Mouse (Mus musculus): Measurements from ENCODE around the gene Mcl1.
"Not testable (repeated sequence)": the region's sequence is repeated elsewhere in the genome, so short reads cannot be mapped to it uniquely, and the experiment has no call there.

The Mcl1 gene

GRCm38 (mm10) chr3:95685301-95685700, 26.7 kb downstream of the Mcl1 start:
- no peak for DNase-seq (ENCODE audit: extremely low read depth, low read depth)

DNA sequence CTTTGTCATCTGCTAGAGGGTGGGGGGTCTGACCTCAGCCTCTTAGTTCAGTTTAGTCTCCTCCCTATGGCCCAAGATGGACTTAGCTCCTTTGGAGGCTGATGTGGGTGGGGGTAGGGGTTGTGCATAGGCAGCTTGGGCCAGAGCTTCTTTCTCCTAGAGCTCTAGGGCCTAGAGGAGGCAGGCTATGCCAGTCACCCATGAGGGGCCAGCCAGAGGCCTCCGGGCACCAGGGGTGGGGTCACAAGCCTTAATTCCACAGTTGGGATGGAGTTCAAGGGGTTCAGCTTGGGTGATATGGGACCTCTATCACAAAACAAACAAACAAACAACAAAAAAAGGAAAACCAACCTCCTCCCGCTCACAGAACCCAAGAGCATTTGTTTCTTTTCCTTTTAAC, 27.1 kb downstream of the Mcl1 start:
- no peak for DNase-seq (ENCODE audit: extremely low read depth, low read depth)

DNA sequence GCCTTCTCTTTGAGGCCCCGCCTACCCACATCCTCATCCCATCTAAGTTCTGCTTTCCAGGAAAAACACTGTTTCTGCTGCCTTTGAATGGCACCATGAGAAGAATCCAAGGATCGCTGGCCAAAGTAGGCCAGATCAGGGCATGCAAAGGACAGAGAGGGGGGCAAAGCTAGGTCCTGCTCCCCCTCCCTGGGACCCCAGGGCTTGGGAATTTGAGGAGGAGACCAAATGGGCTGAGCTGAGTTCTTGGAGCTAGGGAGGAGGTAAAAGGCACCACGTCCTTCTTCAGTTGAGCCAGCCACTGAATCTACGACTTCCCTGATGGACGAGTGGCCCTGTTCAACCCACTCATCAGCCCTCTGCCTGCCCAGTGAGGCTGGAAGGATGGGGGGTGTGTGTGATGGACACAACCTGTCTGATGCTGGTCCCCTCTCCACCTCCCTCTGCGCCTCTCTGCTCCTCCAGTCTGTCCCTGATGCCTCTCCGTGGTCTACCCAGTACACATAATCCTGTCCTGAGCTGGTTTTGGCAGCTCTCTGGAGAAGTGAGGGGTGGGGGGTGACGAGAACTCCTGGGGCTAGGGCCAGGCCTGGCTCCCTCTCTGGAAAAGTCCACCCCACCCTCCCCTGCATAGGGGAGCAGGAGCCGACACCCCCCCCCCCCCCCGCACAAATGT, 28.0 kb downstream of the Mcl1 start:
- no peak for DNase-seq (ENCODE audit: extremely low read depth, low read depth)

GRCm38 (mm10) chr3:95687168-95687523, 28.6 kb downstream of the Mcl1 start:
- DNase-seq (ENCODE audit: extremely low read depth, low read depth): no peak

DNA sequence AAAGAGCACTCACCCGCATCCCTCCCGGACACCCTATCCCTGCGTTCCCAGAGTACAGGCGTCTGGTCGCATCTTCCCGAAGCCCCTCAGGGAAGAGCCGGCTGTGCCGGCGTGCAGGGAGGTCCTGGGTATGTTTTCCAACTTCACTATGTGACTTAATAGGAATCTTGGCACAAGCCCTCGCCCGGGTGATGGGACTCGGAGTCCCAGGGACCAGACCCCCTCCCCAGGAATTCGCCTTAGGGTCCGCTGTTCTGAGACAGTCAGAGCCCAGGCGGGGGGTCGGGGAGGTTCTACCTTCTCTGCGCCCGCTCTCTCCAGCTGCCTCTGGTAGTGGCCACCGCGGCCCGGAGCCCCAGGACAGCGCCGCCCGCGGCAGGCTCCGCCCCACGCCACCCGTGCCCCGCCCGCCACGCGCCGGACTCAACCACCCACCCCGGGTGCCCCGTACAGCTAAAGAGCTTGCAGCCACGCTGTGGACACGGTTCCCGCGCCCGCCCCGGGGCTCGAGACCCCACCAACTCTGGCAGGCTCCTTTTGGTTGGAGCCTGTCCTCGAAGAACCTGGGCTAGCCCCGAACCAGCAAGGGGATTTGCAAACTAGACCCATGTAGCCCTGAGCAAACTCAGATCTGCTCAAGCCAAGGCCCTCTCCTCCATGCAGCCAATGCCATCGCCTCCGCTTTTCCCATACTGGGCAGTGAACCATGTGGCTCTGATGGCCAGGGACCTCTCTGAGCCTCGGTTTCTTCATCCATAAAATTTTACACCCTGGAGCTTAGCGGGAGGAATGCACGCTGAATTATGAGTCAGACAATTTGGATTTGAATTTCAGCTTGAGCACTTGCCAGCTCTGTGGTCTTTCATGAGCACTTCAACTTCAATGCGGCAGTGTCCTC, 29.2 kb downstream of the Mcl1 start, which contains the start of gene Adamtsl4:
Gene Adamtsl4 (minus strand): TSS at position 394 of the 898 bp plus-strand sequence.
- no peak for DNase-seq (ENCODE audit: extremely low read depth, low read depth)

DNA sequence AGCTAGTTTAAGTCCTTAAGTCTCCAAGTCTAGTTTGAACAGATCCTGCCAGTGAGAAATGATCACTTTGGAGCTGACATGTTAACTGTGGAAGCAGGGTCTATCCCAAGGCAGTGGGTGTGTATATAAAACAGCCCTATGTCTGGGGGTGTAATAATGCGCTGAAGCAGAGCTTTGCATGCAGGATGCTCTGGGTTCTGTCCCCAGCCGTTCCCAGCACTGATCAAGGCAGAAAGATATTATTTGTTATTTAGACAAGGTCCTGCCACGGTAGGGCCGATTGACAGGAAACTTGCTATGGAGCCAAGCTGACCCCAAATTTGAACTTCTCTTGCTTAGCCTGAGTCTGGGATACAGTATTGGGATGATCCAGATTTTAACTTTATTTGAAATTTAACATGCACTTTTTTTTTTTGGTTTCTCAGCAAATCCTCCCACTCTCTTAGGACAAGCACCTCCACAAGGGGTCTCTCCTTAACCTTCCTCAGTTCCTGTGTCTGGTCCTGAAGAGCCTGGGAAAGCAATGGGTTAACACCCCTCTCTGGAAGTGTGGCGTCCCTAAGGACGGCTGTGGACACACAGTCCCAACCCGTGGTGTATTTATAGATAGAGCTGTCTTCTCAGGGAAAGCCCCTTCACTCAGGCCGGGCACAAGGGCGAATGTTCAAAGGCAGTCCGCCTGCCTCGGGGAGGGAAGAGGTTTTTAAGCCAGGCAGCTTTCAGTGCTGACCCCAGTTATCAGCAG, 30.8 kb downstream of the Mcl1 start:
- no peak for DNase-seq (ENCODE audit: extremely low read depth, low read depth)

DNA sequence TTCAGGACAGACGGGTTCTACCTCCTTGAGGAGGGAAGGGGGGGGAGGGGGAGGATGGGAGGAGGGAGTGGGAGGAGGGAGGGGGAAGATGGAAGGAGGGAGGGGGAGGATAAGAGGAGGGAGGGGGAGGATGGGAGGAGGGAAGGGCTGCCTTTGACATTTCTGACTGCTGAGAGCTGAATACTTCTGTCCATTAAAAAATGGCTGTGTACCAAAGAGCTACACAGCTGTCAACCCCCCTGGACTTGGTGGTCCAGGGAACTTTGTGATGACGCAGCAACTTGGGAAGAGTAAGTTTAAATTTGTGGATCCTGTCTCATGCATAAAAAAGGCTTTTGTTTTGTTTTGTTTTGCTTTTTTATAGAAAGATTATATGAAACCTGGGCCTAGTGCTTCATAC, 31.4 kb downstream of the Mcl1 start:
- DNase-seq (ENCODE audit: extremely low read depth, low read depth): no peak

DNA sequence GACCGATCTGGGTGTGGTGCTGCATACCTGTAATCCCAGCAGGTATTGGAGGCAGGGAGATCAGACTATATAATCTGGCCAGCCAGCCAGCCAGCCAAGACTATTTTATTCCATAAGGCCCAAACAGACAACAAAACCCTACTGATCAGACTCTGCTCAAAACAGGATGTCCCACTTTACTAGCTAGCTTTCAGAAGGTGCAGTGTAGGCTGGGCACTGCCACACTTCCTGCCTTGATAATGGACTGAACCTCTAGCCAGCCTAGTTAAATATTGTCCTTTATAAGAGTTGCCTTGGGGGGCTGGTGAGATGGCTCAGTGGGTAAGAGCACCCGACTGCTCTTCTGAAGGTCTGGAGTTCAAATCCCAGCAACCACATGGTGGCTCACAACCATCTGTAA, 32.0 kb downstream of the Mcl1 start:
- not testable (repeated sequence) for DNase-seq (ENCODE audit: extremely low read depth, low read depth)

GRCm38 (mm10) chr3:95692677-95693076, 34.1 kb downstream of the Mcl1 start:
- DNase-seq (ENCODE audit: extremely low read depth, low read depth): no peak

DNA sequence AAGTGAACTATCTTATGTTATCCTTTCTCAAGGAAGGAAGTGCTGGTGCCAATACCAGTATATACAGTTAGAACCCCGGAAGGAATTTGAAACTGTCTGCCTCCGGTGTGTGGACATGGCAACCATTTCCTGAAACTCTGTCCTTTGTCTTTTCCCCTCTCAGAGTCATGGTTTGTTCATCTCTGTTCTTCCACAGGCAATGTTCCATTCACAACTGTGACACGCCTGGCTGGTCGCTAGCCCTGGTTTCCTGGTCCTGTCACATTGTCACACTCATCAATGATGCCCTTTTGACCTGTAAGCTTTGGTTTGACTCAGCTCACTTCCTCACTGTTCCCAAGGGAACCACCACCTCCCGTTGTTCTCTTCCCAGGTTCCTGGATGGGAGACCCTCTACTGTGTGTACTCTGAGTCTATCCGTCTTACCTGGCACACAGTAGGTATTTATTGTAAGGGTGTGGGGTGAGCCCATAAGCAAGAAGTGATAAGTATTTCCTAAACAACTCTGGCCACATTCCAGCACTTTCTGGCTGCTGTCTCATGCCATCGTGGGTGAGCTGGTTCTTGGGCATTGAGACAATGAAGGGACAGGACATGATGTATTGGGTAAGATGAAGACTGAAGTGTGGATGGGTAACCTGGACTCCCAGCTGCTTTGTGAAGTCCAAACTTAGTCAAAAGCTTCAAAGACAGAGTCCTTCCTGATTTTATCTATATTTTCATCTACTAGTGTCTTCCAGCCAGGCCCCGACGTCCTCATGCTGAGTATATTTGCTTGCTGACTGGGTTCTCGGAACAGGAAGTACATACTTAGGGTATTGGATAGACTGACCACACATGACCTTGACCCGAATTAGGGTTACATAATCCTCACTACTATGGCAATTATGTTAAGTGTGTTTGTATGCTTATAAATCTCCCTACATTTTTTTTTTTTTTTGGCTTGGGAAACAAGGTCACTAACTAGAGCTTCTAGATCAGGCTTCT, 35.5 kb downstream of the Mcl1 start:
- no peak for DNase-seq (ENCODE audit: extremely low read depth, low read depth)

DNA sequence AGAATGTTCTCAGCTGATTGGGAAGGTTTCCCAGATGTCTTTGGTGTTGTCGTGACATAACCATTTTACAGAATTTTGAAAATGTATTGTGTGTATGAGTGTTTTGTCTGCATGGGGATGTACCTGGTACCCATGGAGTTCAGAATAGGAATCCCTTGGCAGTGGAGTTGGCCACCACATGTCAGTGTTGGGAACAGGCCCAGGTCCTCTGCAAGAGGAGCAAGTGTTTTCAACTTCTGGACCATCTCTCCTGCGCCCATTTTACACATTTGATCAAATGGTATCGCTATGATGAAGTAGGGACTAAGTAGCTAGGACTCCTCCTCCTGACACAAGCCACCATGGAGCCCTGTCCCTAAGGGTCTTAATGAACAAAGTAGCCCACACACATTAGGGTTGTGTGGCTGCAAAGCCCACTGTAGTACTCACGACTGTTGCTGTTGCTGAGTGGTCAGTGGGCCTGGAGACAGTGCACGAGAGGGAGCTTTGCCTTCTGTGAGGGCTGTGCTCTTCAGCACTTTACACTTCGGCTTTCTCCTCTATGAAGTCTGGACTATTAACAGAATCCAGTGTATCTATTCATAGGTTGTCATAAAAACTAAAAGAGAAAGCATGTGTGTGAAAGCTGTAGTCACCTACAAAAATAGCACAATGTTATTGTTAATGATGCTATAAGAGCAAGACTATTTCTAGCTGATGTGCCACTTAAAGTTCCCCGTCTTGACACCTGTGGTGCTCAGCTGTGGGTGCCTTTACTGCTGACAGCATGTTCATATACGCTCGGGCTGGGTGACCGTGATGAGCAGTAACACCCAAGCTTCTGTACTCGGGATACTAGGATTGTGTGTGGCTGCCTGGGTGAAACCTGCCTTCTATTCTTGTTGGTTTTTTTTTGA, 36.5 kb downstream of the Mcl1 start:
- no peak for DNase-seq (ENCODE audit: extremely low read depth, low read depth)

- no peak for DNase-seq (ENCODE audit: extremely low read depth, low read depth)
Observed at GRCm38 (mm10) chr3:95695796-95696195, 37.2 kb downstream of the Mcl1 start.

DNA sequence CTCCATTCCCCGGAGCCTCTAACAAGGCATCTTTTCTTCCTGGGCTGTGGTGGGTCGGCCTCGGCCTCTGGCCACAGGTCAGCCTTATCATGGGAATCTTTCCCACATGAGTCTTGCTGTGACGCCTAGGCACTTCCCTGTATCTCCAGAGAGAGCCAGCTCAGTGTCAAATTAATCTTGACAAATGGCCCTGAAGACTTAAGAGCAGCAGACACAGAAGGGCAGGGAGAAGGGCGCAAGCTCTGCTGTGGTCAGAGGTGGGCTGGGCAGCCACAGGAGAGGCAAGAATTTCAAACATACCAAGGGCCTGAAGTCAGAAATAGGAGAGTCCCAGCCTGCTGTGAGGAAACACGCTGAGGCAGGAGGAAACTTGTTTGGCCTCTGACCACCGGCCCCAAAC, 37.8 kb downstream of the Mcl1 start:
- no peak for DNase-seq (ENCODE audit: extremely low read depth, low read depth)

DNA sequence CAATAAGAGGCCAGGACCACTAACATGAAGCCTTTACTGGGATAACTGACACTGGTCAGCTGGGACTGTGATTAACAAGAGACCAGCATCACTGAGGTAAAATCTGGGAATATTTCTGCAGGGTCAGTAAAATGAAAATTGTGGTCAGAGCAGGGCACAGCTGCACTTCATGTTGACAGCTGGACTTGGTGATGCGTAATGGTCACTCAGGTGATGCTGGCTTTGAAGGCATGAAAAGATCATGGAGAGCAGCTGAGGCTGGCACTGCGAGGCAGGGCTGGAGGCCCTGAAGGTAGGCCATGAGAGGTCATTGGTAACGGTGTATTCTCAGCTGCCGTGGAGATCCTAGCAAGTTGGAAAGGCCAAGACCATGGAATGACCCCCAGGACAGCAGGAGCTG, 39.7 kb downstream of the Mcl1 start:
- DNase-seq (ENCODE audit: extremely low read depth, low read depth): no peak

DNA sequence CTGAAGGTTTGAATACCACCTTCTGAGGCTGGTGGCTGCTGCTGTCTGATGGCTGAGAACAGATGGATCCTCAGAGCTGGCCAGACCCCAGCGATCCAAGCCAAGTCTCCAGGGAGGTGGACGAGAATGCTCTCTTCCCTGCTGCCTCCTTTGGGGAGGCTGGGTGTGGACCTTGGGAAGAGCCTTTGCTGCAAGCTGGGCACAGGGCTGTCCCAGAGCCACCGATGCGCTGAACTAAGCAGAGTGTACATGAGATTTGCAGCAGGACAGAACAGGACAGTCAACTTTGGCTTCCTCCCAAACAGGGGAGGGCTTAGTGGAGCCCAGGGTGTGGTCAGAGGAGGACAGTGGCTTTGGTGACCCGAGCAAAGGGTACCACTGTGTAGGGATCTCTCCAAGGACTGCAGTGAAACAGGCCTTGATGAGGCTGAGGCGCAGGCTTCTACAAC, 41.7 kb downstream of the Mcl1 start:
- DNase-seq (ENCODE audit: extremely low read depth, low read depth): no peak

- DNase-seq (ENCODE audit: extremely low read depth, low read depth): no peak
Observed at GRCm38 (mm10) chr3:95701085-95701484, 42.5 kb downstream of the Mcl1 start.

GRCm38 (mm10) chr3:95701877-95702540, 43.4 kb downstream of the Mcl1 start:
- DNase-seq (ENCODE audit: extremely low read depth, low read depth): no peak

GRCm38 (mm10) chr3:95703276-95703675, 44.7 kb downstream of the Mcl1 start:
- DNase-seq (ENCODE audit: extremely low read depth, low read depth): no peak

DNA sequence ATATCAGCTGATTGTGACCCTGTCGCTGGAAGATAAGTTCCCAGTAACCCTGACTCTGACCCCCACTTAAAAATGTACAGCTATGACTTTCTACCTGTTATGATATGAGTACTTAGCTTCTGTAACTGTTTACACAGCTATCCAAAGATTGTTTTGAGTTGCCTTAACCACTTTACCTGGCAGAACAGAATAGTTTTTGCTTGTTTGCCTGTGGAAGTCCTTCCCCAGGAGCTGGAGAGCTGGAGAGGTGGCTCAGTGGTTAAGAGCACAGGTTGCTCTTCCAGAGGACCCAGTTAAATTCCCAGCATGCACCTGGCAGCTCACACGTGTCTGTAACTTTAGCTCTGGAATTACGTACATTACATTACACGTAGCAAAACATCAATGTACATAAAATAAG, 46.0 kb downstream of the Mcl1 start:
- no peak for DNase-seq (ENCODE audit: extremely low read depth, low read depth)
